Mouse (Mus musculus): Measurements from ENCODE around the gene Mxd4. TPM values are rescaled to one million over a fixed set of nuclear protein-coding genes. Genes with fewer than 3 reads are reported as not detected.

Gene Mxd4
- polyA plus RNA-seq, 1 experiment from 2014 or later = 36.5 TPM

GRCm38 (mm10) chr5:34194975-34195662, 7.6 kb upstream of the Mxd4 start:
- ATAC-seq (ENCODE audit: low FRiP score) = no peak
- 84% methylated on average over 6 of the region's 6 CpGs for WGBS
- Histone ChIP-seq H3K36me3 (no peaks in the 10 kb centered on the region), H3K4me3 (no peak overlapping the region), H3K4me2 (replicated peaks) (no peak overlapping the region), H3K9ac (no peak overlapping the region), H3K27ac (no peak overlapping the region), H3K27me3 (no peaks in the 10 kb centered on the region), H3K4me1 (no peaks in the 10 kb centered on the region), H3K9me3 (replicated peaks) (no peaks in the 10 kb centered on the region)

- H3K27ac ChIP-seq = no peak overlapping the region
- H3K36me3 ChIP-seq = no peaks in the 10 kb centered on the region
- H3K9me3 ChIP-seq (replicated peaks) = no peaks in the 10 kb centered on the region
- no peak overlapping the region for H3K4me3 ChIP-seq
- no peak for ATAC-seq (ENCODE audit: low FRiP score)
- WGBS = 31% methylated on average over 1 of the region's 1 CpGs
- peaks cover under 1% of the 10 kb centered on the region; the same call in 1 of the 2 replicates for H3K4me1 ChIP-seq
- H3K27me3 ChIP-seq = no peaks in the 10 kb centered on the region
- no peak overlapping the region for H3K4me2 ChIP-seq (replicated peaks)
- H3K9ac ChIP-seq = no peak overlapping the region
Observed at GRCm38 (mm10) chr5:34194426-34194825, 6.9 kb upstream of the Mxd4 start.

GRCm38 (mm10) chr5:34191843-34192242, 4.3 kb upstream of the Mxd4 start:
- Histone ChIP-seq H3K27ac (no peak overlapping the region), H3K4me2 (replicated peaks) (no peak overlapping the region), H3K9ac (no peak overlapping the region), H3K36me3 (no peaks in the 10 kb centered on the region), H3K9me3 (replicated peaks) (no peaks in the 10 kb centered on the region), H3K4me1 (peaks cover 14% of the 10 kb centered on the region), H3K27me3 (no peaks in the 10 kb centered on the region), H3K4me3 (no peak overlapping the region)
- no peak for ATAC-seq (ENCODE audit: low FRiP score)
- 79% methylated on average over 4 of the region's 4 CpGs for WGBS

- H3K4me2 ChIP-seq (replicated peaks) = no peak overlapping the region
- ATAC-seq (ENCODE audit: low FRiP score) = no peak
- H3K27ac ChIP-seq = no peak overlapping the region
- no peaks in the 10 kb centered on the region for H3K27me3 ChIP-seq
- no peak overlapping the region for H3K9ac ChIP-seq
- no peak overlapping the region for H3K4me3 ChIP-seq
- 40% methylated on average over 4 of the region's 4 CpGs for WGBS
- no peaks in the 10 kb centered on the region for H3K36me3 ChIP-seq
- peaks cover 20% of the 10 kb centered on the region for H3K4me1 ChIP-seq
- H3K9me3 ChIP-seq (replicated peaks) = no peaks in the 10 kb centered on the region
Observed at GRCm38 (mm10) chr5:34191021-34191420, 3.5 kb upstream of the Mxd4 start.

GRCm38 (mm10) chr5:34189521-34189920, 2.0 kb upstream of the Mxd4 start:
- WGBS = 61% methylated on average over 1 of the region's 1 CpGs
- no peak overlapping the region for H3K9ac ChIP-seq

GRCm38 (mm10) chr5:34188856-34189255, 1.3 kb upstream of the Mxd4 start:
- H3K4me2 ChIP-seq (replicated peaks) = peak overlapping the region; percentile 70
- H3K36me3 ChIP-seq = no peaks in the 10 kb centered on the region
- H3K4me3 ChIP-seq = no peak overlapping the region
- H3K27me3 ChIP-seq = no peaks in the 10 kb centered on the region
- no peak overlapping the region for H3K9ac ChIP-seq
- H3K27ac ChIP-seq = no peak overlapping the region
- H3K9me3 ChIP-seq (replicated peaks) = no peaks in the 10 kb centered on the region
- peaks cover 41% of the 10 kb centered on the region for H3K4me1 ChIP-seq
- WGBS = 71% methylated on average over 2 of the region's 2 CpGs
- no peak for ATAC-seq (ENCODE audit: low FRiP score)

More at GRCm38 (mm10) chr5:34189521-34189920, 2.0 kb upstream of the Mxd4 start:
- H3K4me1 ChIP-seq = peaks cover 35% of the 10 kb centered on the region
- no peak overlapping the region for H3K4me3 ChIP-seq
- H3K27ac ChIP-seq = no peak overlapping the region
- H3K36me3 ChIP-seq = no peaks in the 10 kb centered on the region
- no peak for ATAC-seq (ENCODE audit: low FRiP score)
- H3K27me3 ChIP-seq = no peaks in the 10 kb centered on the region
- H3K4me2 ChIP-seq (replicated peaks) = no peak overlapping the region
- H3K9me3 ChIP-seq (replicated peaks) = no peaks in the 10 kb centered on the region

GRCm38 (mm10) chr5:34186961-34187391, 544 bp downstream of the Mxd4 start:
- 0% methylated on average over 25 of the region's 46 CpGs for WGBS
- Histone ChIP-seq H3K4me3 (peak overlapping the region; percentile 91), H3K4me2 (replicated peaks) (peak overlapping the region; percentile 90), H3K4me1 (peaks cover 47% of the 10 kb centered on the region), H3K9ac (peak overlapping the region; percentile 84), H3K9me3 (replicated peaks) (no peaks in the 10 kb centered on the region), H3K27ac (peak overlapping the region; percentile 92), H3K36me3 (peaks cover 6% of the 10 kb centered on the region), H3K27me3 (no peaks in the 10 kb centered on the region)
- peak; percentile 20 for ATAC-seq (ENCODE audit: low FRiP score)

GRCm38 (mm10) chr5:34186391-34186790, 1.1 kb downstream of the Mxd4 start:
- H3K27me3 ChIP-seq = no peaks in the 10 kb centered on the region
- H3K36me3 ChIP-seq = peaks cover 9% of the 10 kb centered on the region
- 0 out of 2 replicates have a peak overlapping the region, but pooled peaks have one; percentile 92 for H3K27ac ChIP-seq
- peak overlapping the region; percentile 84 for H3K9ac ChIP-seq
- H3K4me3 ChIP-seq = peak overlapping the region; percentile 91
- peak overlapping the region; percentile 90 for H3K4me2 ChIP-seq (replicated peaks)
- H3K9me3 ChIP-seq (replicated peaks) = no peaks in the 10 kb centered on the region
- WGBS = 79% methylated on average over 2 of the region's 2 CpGs
- peaks cover 47% of the 10 kb centered on the region for H3K4me1 ChIP-seq
- ATAC-seq (ENCODE audit: low FRiP score) = no peak

- Histone ChIP-seq H3K9me3 (replicated peaks) (no peaks in the 10 kb centered on the region), H3K4me3 (peak overlapping the region; percentile 91; the same call in 1 of the 2 replicates), H3K9ac (peak overlapping the region; percentile 84), H3K36me3 (peaks cover 12% of the 10 kb centered on the region), H3K27me3 (no peaks in the 10 kb centered on the region), H3K4me2 (replicated peaks) (peak overlapping the region; percentile 90), H3K27ac (no peak overlapping the region), H3K4me1 (peaks cover 47% of the 10 kb centered on the region)
- no peak for ATAC-seq (ENCODE audit: low FRiP score)
Observed at GRCm38 (mm10) chr5:34185791-34186190, 1.7 kb downstream of the Mxd4 start.

- no peak overlapping the region for H3K4me3 ChIP-seq
- peaks cover 47% of the 10 kb centered on the region for H3K4me1 ChIP-seq
- H3K9ac ChIP-seq = peak overlapping the region; percentile 84; the same call in 1 of the 2 replicates
Observed at GRCm38 (mm10) chr5:34185051-34185580, 2.4 kb downstream of the Mxd4 start.

GRCm38 (mm10) chr5:34183976-34184375, 3.5 kb downstream of the Mxd4 start:
- H3K27ac ChIP-seq = no peak overlapping the region
- no peaks in the 10 kb centered on the region for H3K27me3 ChIP-seq
- ATAC-seq (ENCODE audit: low FRiP score) = no peak
- no peaks in the 10 kb centered on the region for H3K9me3 ChIP-seq (replicated peaks)
- H3K4me3 ChIP-seq = no peak overlapping the region
- H3K9ac ChIP-seq = no peak overlapping the region
- no peak overlapping the region for H3K4me2 ChIP-seq (replicated peaks)
- 90% methylated on average over 3 of the region's 3 CpGs for WGBS
- peaks cover 43% of the 10 kb centered on the region for H3K4me1 ChIP-seq
- H3K36me3 ChIP-seq = peaks cover 23% of the 10 kb centered on the region

More at GRCm38 (mm10) chr5:34185051-34185580, 2.4 kb downstream of the Mxd4 start:
- no peak for ATAC-seq (ENCODE audit: low FRiP score)
- Histone ChIP-seq H3K27ac (no peak overlapping the region), H3K27me3 (no peaks in the 10 kb centered on the region), H3K9me3 (replicated peaks) (no peaks in the 10 kb centered on the region), H3K36me3 (peaks cover 16% of the 10 kb centered on the region), H3K4me2 (replicated peaks) (peak overlapping the region; percentile 90)
- 79% methylated on average over 1 of the region's 1 CpGs for WGBS

GRCm38 (mm10) chr5:34183156-34183880, 4.2 kb downstream of the Mxd4 start:
- H3K4me1 ChIP-seq = peaks cover 37% of the 10 kb centered on the region
- no peak overlapping the region for H3K4me3 ChIP-seq
- H3K27me3 ChIP-seq = no peaks in the 10 kb centered on the region
- whole genome bisulfite sequencing = 70% methylated on average over 5 of the region's 5 CpGs
- no peak overlapping the region for H3K9ac ChIP-seq
- H3K4me2 ChIP-seq (replicated peaks) = no peak overlapping the region
- peaks cover 28% of the 10 kb centered on the region for H3K36me3 ChIP-seq
- H3K27ac ChIP-seq = no peak overlapping the region
- no peaks in the 10 kb centered on the region for H3K9me3 ChIP-seq (replicated peaks)
- no peak for ATAC-seq (ENCODE audit: low FRiP score)
